Mouse (Mus musculus) lung, embryonic 16.5 days (tissue): Measurements from ENCODE around the gene Ube2h. TPM values are rescaled to one million over a fixed set of nuclear protein-coding genes. Genes with fewer than 3 reads are reported as not detected.
"Not testable (repeated sequence)": the region's sequence is repeated elsewhere in the genome, so short reads cannot be mapped to it uniquely, and the experiment has no call there.

Experiments used
- ATAC-seq: fragments of 200-750 bp; cut with Nextera tagmentation; 2 replicates; pipeline ENCODE4 v1.8.0; 2017; ENCODE audit warnings: low read depth, mild to moderate bottlenecking, moderate library complexity
- H3K27ac ChIP-seq: fragments of 300-500 bp; sonication (generic); 2 replicates; pipeline ENCODE4 v1.5.1; 2014; ENCODE audit warnings: mild to moderate bottlenecking, control low read depth, low read length
- H3K27me3 ChIP-seq: fragments of 300-500 bp; sonication (generic); 2 replicates; pipeline ENCODE4 v1.6.1; 2014; ENCODE audit warnings: low read depth, low read length, mixed read lengths; ENCODE audit not compliant: control insufficient read depth, insufficient read depth
- H3K36me3 ChIP-seq: fragments of 300-500 bp; sonication (generic); 2 replicates; pipeline ENCODE4 v1.6.1; 2014; ENCODE audit warnings: low read length; ENCODE audit not compliant: control insufficient read depth, insufficient read depth
- H3K4me1 ChIP-seq: fragments of 300-500 bp; sonication (generic); replicated peaks from 2 replicates; pipeline ENCODE4 v1.6.1; 2014; ENCODE audit warnings: low read length, mixed read lengths; ENCODE audit not compliant: control insufficient read depth, insufficient read depth
- H3K4me2 ChIP-seq: fragments of 300-500 bp; sonication (generic); 2 replicates; pipeline ENCODE4 v1.6.1; 2014; ENCODE audit warnings: low read depth, low read length, control low read depth
- H3K4me3 ChIP-seq: fragments of 300-500 bp; sonication (generic); 2 replicates; pipeline ENCODE4 v1.5.1; 2014; ENCODE audit warnings: mild to moderate bottlenecking, low read length, control low read depth
- H3K9ac ChIP-seq: fragments of 300-500 bp; sonication (generic); 2 replicates; pipeline ENCODE4 v1.6.1; 2014; ENCODE audit warnings: low read length, control low read depth
- H3K9me3 ChIP-seq: fragments of 300-500 bp; sonication (generic); 2 replicates; pipeline ENCODE4 v1.6.1; 2016; ENCODE audit warnings: low read length; ENCODE audit not compliant: control insufficient read depth
- WGBS: fragments of 180-500 bp; shearing (Covaris S2); extraction: QIAGEN DNeasy Blood & Tissue Kit; methylation state at CpG from one replicate; pipeline ENCODE4 v1.1.7; 2014; 5-methylcytosine and 5-hydroxymethylcytosine counted together
- polyA plus RNA-seq: library from polyadenylated mRNA; unstranded; fragments of >200 nt; fragmentation: Nextera tagmentation; extraction: Ambion mirVana; gene quantifications from 2 replicates; pipeline ENCODE4 v1.2.1, GENCODE M21; 2015

Gene Ube2h
- polyA plus RNA-seq, 1 experiment from 2014 or later = 42.5 TPM

DNA sequence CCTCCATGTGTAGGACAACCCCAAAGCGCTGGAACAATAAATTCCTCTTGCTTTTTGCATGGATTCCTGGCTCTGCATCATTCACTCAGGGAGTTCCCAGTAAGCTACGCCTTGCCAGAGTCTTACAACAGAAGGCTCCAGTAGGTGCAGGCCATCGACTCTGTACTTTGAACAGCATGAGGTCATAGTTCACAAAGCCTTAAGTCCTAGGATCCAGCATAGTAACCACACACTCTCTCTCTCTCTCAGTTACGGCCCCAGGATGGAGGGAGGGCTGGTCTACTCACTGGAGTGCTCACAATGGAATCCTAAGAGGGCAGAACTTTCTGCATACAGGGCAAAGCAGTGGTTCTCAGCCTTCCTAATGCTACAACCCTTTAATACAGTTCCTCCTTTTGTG, 95.5 kb downstream of the Ube2h start:
- Histone ChIP-seq H3K4me3 (no peak overlapping the region), H3K27ac (no peak overlapping the region), H3K36me3 (peaks cover 4% of the 10 kb centered on the region; the same call in 1 of the 2 replicates), H3K27me3 (no peaks in the 10 kb centered on the region), H3K4me2 (no peak overlapping the region), H3K9ac (no peak overlapping the region), H3K4me1 (0 out of 2 replicates have a peak, but pooled peaks cover 4% of the 10 kb centered on the region), H3K9me3 (no peaks in the 10 kb centered on the region)
- no peak for ATAC-seq
- 47% methylated on average over 4 of the region's 4 CpGs for WGBS

DNA sequence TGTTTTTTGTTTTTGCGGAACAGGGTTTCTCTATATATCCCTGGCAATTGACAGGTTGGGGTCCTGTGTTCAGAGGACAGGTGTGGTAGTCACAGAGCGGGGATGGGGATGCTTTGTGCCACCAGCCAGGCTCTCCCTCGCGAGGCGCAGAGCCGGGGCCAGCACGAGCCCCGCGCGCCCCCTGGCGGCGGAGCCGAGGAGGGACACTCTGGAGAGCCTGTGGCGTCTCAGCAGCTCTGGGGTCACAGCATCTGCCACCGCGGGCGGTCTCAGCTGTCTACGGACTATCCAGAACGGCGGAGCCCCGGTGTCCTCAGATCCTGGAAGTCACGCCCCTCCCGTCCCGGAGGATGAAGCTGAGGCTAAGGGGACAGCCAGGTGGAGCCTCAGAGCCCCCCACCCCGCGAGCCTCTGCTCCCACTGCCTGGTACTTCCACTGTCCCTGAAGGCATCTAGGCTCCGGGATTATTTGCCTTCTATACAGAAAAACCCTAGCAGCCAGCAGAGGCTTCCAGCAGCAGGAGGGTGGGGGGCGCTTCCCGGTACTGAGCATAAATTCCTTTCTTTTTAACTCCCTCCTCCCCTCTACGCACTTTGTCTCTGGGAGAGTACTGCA, 98.6 kb downstream of the Ube2h start:
- Histone ChIP-seq H3K27ac (no peak overlapping the region), H3K4me1 (0 out of 2 replicates have a peak, but pooled peaks cover 4% of the 10 kb centered on the region), H3K27me3 (no peaks in the 10 kb centered on the region), H3K4me2 (peak overlapping the region; percentile 54), H3K9ac (peak overlapping the region; percentile 49), H3K36me3 (no peaks in the 10 kb centered on the region), H3K9me3 (no peaks in the 10 kb centered on the region), H3K4me3 (peak overlapping the region; percentile 26; the same call in 1 of the 2 replicates)
- WGBS = 5% methylated on average over 30 of the region's 30 CpGs
- peak; percentile 91 for ATAC-seq

DNA sequence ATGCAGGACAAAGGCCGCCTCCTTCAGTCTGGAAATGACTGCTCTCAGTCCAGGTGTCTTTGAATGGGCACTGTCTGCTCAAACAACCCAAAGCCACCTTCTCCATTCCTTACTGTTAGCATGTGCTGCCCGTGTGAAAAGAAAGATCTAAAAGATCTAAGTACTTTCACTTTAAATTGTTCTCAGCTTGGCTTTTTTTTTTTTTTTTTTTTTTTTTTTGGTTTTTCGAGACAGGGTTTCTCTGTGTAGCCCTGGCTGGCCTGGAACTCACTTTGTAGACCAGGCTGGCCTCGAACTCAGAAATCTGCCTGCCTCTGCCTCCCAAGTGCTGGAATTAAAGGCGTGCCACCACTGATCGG, 99.2 kb downstream of the Ube2h start:
- H3K27me3 ChIP-seq, H3K9ac ChIP-seq, ATAC-seq, H3K9me3 ChIP-seq, H3K4me1 ChIP-seq, H3K4me3 ChIP-seq, H3K27ac ChIP-seq, H3K36me3 ChIP-seq: not testable (repeated sequence)
- WGBS = 69% methylated on average over 5 of the region's 6 CpGs
- peak overlapping the region; percentile 54 for H3K4me2 ChIP-seq

DNA sequence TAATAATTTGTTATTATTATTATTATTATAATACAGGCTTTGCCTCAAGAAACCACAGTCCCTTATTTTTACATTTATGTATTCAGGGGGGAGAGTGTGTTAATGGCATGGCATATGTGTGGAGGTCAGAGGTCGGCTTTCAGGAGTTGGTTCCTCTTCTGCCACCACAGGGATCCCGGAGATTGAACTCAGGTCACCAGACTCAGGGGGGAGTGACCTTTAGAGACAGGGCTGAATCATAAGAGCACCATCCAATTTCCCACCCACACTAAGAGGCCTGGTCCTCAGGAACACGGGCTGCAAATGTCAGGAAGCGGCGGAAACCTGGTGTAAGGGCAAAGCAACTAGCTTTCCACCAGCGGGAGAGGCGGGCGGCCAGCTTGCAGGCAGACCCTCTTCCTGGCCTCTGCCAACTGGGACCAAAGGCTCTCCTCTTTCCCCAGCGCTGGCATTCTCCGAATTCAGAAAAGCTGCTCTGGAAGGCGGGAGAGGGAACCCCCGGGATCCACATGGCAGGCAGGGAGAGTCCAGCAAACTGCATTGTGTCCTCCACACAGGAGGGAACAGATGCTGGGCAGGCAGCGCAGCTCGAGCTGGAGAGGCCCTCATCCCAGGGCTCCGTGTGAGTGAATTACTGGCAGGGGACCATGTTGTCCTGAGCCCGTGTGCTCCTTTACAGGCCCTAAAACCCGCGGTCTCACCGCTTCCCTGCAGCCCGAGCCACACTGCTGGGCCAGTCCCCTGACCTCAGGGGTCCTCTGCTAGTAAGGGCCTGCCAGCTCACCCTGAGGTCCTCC, 99.8 kb downstream of the Ube2h start:
- H3K4me3 ChIP-seq = no peak overlapping the region
- no peaks in the 10 kb centered on the region for H3K9me3 ChIP-seq
- no peak overlapping the region for H3K27ac ChIP-seq
- H3K36me3 ChIP-seq = no peaks in the 10 kb centered on the region
- H3K4me1 ChIP-seq = 0 out of 2 replicates have a peak, but pooled peaks cover 4% of the 10 kb centered on the region
- no peak overlapping the region for H3K4me2 ChIP-seq
- no peak for ATAC-seq
- H3K27me3 ChIP-seq = no peaks in the 10 kb centered on the region
- WGBS = 60% methylated on average over 20 of the region's 20 CpGs
- H3K9ac ChIP-seq = no peak overlapping the region

DNA sequence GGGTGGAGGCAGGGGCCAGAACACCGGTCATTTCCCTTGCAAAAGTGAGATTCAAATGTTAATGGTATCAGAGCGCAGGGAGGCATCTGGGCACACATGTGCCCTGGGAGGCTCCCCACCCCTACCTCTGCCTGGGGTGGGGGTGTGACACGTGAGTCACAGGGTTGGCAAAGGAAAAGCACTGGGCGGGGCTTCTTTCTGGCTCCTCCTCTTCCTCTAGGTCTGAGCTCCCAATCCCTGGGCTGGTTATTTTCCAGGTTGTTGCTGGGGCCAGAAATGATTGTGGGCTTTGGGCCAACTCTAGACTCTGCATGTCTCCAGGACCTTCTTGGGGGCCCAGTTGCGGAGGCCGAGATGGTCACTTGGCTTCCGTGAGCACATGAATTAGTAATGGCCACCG, 108.2 kb downstream of the Ube2h start:
- Histone ChIP-seq H3K9ac (no peak overlapping the region), H3K27me3 (no peaks in the 10 kb centered on the region), H3K4me3 (no peak overlapping the region), H3K36me3 (no peaks in the 10 kb centered on the region), H3K4me1 (no peaks in the 10 kb centered on the region), H3K27ac (no peak overlapping the region), H3K9me3 (no peaks in the 10 kb centered on the region), H3K4me2 (no peak overlapping the region)
- 76% methylated on average over 8 of the region's 8 CpGs for WGBS
- no peak for ATAC-seq

DNA sequence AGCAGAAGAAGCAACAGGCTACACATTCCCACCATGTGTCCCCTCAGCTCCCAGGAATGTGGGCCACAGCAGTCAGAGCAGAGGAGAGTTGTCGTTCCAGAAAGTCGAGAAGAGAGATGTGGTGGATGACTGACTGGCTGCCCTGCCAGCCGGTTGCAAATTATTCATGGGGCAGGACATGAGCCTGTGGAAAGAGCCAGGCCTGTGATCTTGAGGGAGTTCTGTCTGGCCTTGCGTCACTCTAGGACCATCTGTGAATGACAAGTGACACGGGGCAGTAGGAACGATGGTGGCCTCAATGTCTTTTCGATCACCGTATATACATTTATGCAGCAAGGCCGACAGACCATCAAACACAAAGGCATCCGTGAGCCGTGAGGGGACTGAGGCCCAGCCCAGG, 108.7 kb downstream of the Ube2h start:
- Histone ChIP-seq H3K4me3 (no peak overlapping the region), H3K4me1 (no peaks in the 10 kb centered on the region), H3K9me3 (no peaks in the 10 kb centered on the region), H3K36me3 (no peaks in the 10 kb centered on the region), H3K27ac (no peak overlapping the region), H3K27me3 (no peaks in the 10 kb centered on the region), H3K4me2 (no peak overlapping the region), H3K9ac (no peak overlapping the region)
- no peak for ATAC-seq
- 72% methylated on average over 11 of the region's 11 CpGs for WGBS

DNA sequence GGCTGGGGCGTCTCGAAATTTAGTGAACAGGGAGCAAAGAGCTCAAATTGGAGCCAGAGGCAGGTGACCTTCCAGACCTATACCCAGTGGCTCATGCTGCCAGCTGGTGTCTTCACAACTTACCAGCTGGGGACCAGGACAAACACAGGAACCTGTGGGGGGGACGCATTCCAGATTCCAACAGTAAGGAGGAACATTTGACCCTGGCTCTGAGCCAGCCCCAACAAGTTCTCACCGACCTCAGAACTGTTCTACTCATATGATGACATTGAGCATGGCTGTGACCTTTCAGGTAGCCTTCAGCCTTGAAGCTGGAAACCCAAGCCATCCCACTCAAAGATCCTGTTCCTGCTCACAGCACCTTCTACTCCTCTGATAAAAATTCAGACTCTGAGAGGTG, 120.7 kb downstream of the Ube2h start:
- WGBS = 54% methylated on average over 4 of the region's 4 CpGs
- Histone ChIP-seq H3K9me3 (no peaks in the 10 kb centered on the region), H3K36me3 (no peaks in the 10 kb centered on the region), H3K9ac (no peak overlapping the region), H3K4me1 (no peaks in the 10 kb centered on the region), H3K4me3 (no peak overlapping the region), H3K4me2 (no peak overlapping the region), H3K27me3 (peaks cover 31% of the 10 kb centered on the region), H3K27ac (no peak overlapping the region)
- no peak for ATAC-seq

DNA sequence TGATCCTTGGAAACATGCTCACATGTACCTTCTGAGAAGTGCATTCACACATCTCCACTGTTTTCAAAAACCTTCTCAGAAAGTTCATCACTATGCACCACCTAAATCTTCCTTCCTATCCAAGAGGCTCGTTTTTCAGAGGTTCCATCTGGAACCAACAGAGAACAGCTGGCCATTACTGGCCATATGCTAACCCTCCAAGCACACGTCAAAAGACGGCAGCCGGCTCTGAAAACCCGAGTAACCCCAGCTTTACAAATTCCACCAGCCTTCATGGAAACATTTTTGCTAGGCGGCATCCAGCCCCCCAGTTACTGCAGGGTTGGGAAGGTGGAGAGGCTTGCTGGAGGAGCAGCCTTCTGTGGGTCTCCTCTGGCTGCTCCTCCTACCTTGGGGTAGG, 122.3 kb downstream of the Ube2h start:
- Histone ChIP-seq H3K4me1 (no peaks in the 10 kb centered on the region; the same call in 1 of the 2 replicates), H3K27ac (no peak overlapping the region), H3K36me3 (no peaks in the 10 kb centered on the region), H3K9me3 (no peaks in the 10 kb centered on the region), H3K4me3 (no peak overlapping the region), H3K9ac (no peak overlapping the region), H3K27me3 (peaks cover 45% of the 10 kb centered on the region), H3K4me2 (no peak overlapping the region)
- 51% methylated on average over 6 of the region's 6 CpGs for WGBS
- ATAC-seq = peak; percentile 57

DNA sequence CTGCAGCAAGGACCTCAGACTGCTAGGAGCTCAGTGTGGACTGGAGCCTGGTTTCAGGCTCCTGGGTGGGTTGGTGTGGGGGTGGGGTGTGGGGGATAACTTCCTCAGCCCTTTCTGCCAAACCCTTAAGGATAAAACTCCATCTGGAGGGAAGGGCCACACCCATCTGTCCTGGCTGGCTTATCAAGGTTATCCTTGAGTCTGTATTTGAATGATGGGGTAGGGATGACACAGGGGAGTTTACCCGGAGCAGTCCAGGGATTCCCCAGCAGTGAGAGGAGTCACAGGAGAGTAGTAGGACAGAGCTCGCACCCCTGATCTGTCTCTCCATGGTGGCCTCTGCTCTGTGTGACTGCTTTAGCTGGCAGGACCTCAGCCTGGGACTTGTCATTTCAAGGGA, 124.0 kb downstream of the Ube2h start:
- whole genome bisulfite sequencing = 16% methylated on average over 2 of the region's 2 CpGs
- peaks cover 61% of the 10 kb centered on the region for H3K27me3 ChIP-seq
- H3K9ac ChIP-seq = no peak overlapping the region
- H3K9me3 ChIP-seq = no peaks in the 10 kb centered on the region
- H3K36me3 ChIP-seq = no peaks in the 10 kb centered on the region
- ATAC-seq = no peak
- no peak overlapping the region for H3K27ac ChIP-seq
- H3K4me3 ChIP-seq = no peak overlapping the region
- H3K4me2 ChIP-seq = no peak overlapping the region
- H3K4me1 ChIP-seq = peaks cover 9% of the 10 kb centered on the region
